Mouse (Mus musculus): ENCODE results near the gene Atp6v0a4. TPM values are rescaled to one million over a fixed set of nuclear protein-coding genes. Genes with fewer than 3 reads are reported as not detected.

The Atp6v0a4 gene
- 1.1 and 1.3 TPM in 2 replicates for polyA plus RNA-seq (2015; fragmentation: Nextera tagmentation; extraction: Ambion mirVana)

DNA sequence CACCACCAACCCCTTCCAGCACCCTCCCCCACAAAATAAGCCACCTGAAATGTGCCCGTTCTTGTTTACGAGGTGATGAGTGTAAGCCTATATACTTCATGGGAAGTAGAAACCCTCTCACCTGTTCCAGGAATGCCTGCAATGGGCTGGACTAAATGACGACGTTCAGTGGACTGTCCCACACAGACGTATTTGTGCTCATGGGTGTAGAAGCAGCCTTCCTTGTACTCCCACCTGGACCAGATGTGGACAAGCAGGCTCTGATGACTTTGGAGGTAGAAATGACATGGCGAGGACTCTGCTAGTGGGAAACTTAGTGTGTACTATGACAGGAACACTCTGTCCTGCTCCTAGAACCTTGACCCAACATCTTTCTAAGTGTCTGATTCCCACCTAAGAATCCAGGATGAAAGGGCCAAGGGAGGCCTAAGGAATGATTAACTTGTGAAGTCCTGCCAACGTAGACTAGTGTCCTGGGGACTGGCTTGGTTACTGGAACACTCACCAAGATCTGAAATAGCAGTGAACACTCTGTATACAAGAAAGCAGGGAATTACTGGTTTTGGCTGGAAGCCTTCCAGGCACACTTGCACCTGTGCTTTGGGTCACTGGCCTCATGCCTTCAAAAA, at the start of gene Atp6v0a4:
Atp6v0a4 (minus strand) TSS at position 380 of the 629 bp plus-strand sequence.
- Histone ChIP-seq H3K27me3 (no peaks in the 10 kb centered on the region), H3K27ac (peak within 1 kb of the TSS; percentile 64)
- peak; percentile 67; the same call in 1 of the 2 replicates for ATAC-seq (ENCODE audit: insufficient number of reproducible peaks, insufficient read depth, low FRiP score, low TSS enrichment, low read depth)

DNA sequence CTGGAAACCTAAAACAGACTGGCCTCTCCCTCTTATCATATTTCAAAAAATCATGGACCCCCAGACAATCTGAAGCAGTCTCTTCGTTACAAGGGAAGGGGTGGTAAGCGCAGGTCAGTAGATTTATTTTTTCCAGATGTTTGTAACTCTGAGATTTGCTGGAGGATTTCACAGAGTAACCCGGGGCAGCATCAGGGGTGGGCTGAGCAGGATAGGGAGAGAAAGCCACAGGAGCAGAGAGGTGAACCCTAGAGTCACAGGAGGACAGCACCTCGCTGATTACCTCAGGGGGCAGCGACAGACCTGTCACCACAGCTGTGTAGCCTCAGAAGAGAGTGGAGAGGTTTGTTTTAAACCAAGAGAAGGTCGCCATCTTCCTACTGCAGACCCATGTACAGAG, 41.0 kb upstream of the Atp6v0a4 start:
- Histone ChIP-seq H3K27ac (peak overlapping the region; percentile 79), H3K27me3 (no peaks in the 10 kb centered on the region), H3K4me2 (no peak overlapping the region), H3K4me1 (peaks cover 30% of the 10 kb centered on the region), H3K9me3 (no peaks in the 10 kb centered on the region), H3K4me3 (no peak overlapping the region), H3K36me3 (peaks cover 52% of the 10 kb centered on the region), H3K9ac (peak overlapping the region; percentile 11; the same call in 1 of the 2 replicates)
- 24% methylated on average over 6 of the region's 6 CpGs for WGBS
- no peak for ATAC-seq (ENCODE audit: insufficient number of reproducible peaks, insufficient read depth, low FRiP score, low TSS enrichment, low read depth)

More for the DNA sequence above, at the start of gene Atp6v0a4:
- peak within 1 kb of the TSS; percentile 20; the same call in 1 of the 2 replicates for H3K4me2 ChIP-seq
- H3K4me1 ChIP-seq, result peaks cover 11% of the 10 kb centered on the region
- 76% methylated on average over 7 of the region's 7 CpGs for WGBS
- H3K36me3 ChIP-seq, result peaks cover 45% of the 10 kb centered on the region
- H3K9ac ChIP-seq, result no peak within 1 kb of the TSS
- no peak within 1 kb of the TSS for H3K4me3 ChIP-seq
- H3K9me3 ChIP-seq, result no peaks in the 10 kb centered on the region

GRCm38 (mm10) chr6:38164705-38165104, 40.3 kb upstream of the Atp6v0a4 start:
- H3K36me3 ChIP-seq, result peaks cover 45% of the 10 kb centered on the region
- H3K27ac ChIP-seq, result no peak overlapping the region

DNA sequence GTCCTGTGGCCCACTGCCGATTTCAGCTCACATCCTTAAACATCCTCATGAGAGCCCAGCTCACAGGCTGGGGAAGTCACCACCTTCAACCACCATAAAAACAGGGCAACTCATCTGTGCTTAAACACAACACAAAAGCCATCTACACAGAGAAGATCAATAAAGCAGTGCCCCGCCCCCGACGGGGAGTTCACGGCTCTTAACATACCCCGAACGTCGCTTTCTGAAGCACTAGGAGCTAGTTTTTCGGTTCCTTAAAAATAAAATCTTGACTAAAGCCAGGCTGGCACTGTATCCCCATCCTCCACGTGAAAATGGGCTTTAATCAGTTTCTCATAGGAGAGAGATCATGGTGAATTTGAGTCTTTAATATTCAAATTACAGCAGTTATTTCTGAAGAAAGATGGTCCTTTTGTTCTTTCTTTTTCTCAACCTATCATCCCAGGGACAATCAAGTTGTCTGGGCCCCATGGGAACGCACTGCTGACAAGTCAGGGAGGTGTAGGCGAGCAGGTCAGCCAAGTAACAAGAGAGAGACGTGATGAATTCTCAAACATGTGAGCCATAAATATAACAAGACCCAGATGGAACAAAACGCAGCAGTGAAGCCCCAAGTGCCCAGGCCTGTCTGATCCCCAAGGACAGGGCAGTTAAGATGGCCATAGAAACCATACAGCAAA, 38.6 kb upstream of the Atp6v0a4 start:
- Histone ChIP-seq H3K4me1 (peaks cover 39% of the 10 kb centered on the region), H3K9me3 (no peaks in the 10 kb centered on the region), H3K36me3 (peaks cover 32% of the 10 kb centered on the region), H3K4me3 (no peak overlapping the region), H3K4me2 (no peak overlapping the region), H3K27ac (no peak overlapping the region), H3K27me3 (no peaks in the 10 kb centered on the region), H3K9ac (no peak overlapping the region)
- WGBS, result 66% methylated on average over 14 of the region's 14 CpGs
- ATAC-seq (ENCODE audit: insufficient number of reproducible peaks, insufficient read depth, low FRiP score, low TSS enrichment, low read depth), result no peak

More at GRCm38 (mm10) chr6:38164705-38165104, 40.3 kb upstream of the Atp6v0a4 start:
- H3K4me2 ChIP-seq, result no peak overlapping the region
- no peak overlapping the region for H3K9ac ChIP-seq
- no peaks in the 10 kb centered on the region for H3K27me3 ChIP-seq
- H3K4me1 ChIP-seq, result peaks cover 31% of the 10 kb centered on the region
- H3K9me3 ChIP-seq, result no peaks in the 10 kb centered on the region
- ATAC-seq (ENCODE audit: insufficient number of reproducible peaks, insufficient read depth, low FRiP score, low TSS enrichment, low read depth), result no peak
- no peak overlapping the region for H3K4me3 ChIP-seq
- 61% methylated on average over 6 of the region's 6 CpGs for WGBS

DNA sequence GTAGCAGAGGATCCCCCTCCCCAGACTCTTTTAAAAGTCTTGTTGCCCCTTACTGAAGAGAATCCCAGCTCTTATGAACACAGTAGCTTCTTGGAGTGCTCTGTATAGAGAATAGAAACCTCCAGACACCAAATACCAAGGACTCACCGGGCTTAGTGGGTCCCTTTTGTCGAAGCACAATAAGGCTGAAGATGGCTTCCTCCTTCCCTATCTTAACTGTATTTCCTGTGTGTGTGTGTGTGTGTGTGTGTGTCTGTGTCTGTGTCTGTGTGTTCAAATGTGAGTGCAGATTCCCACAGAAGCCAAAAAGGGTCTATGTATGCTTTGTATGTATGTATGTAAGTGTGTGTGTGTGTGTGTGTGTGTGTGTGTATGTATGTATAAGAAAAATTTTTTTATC, 36.2 kb upstream of the Atp6v0a4 start:
- H3K27me3 ChIP-seq, result no peaks in the 10 kb centered on the region
- peaks cover 40% of the 10 kb centered on the region for H3K36me3 ChIP-seq
- ATAC-seq (ENCODE audit: insufficient number of reproducible peaks, insufficient read depth, low FRiP score, low TSS enrichment, low read depth), result no peak
- no peak overlapping the region for H3K4me3 ChIP-seq
- peak overlapping the region; percentile 62 for H3K27ac ChIP-seq
- H3K4me2 ChIP-seq, result no peak overlapping the region
- no peak overlapping the region for H3K9ac ChIP-seq
- 66% methylated on average over 2 of the region's 2 CpGs for WGBS
- peaks cover 34% of the 10 kb centered on the region for H3K4me1 ChIP-seq
- no peaks in the 10 kb centered on the region for H3K9me3 ChIP-seq

- no peak overlapping the region for H3K9ac ChIP-seq
- no peak for ATAC-seq (ENCODE audit: insufficient number of reproducible peaks, insufficient read depth, low FRiP score, low TSS enrichment, low read depth)
- H3K4me1 ChIP-seq, result peaks cover 29% of the 10 kb centered on the region
- H3K27ac ChIP-seq, result peak overlapping the region; percentile 62; the same call in 1 of the 2 replicates
- WGBS, result 8% methylated on average over 3 of the region's 3 CpGs
- H3K36me3 ChIP-seq, result peaks cover 42% of the 10 kb centered on the region
- H3K27me3 ChIP-seq, result no peaks in the 10 kb centered on the region
- H3K4me3 ChIP-seq, result no peak overlapping the region
- H3K9me3 ChIP-seq, result no peaks in the 10 kb centered on the region
- H3K4me2 ChIP-seq, result no peak overlapping the region
Measured at GRCm38 (mm10) chr6:38160102-38160501, 35.7 kb upstream of the Atp6v0a4 start.

GRCm38 (mm10) chr6:38159576-38159975, 35.2 kb upstream of the Atp6v0a4 start:
- H3K36me3 ChIP-seq, result peaks cover 43% of the 10 kb centered on the region

GRCm38 (mm10) chr6:38157925-38158324, 33.5 kb upstream of the Atp6v0a4 start:
- H3K9me3 ChIP-seq, result no peaks in the 10 kb centered on the region
- no peaks in the 10 kb centered on the region for H3K27me3 ChIP-seq
- H3K9ac ChIP-seq, result no peak overlapping the region
- H3K4me3 ChIP-seq, result no peak overlapping the region
- H3K27ac ChIP-seq, result no peak overlapping the region
- 73% methylated on average over 16 of the region's 16 CpGs for WGBS
- no peak overlapping the region for H3K4me2 ChIP-seq
- H3K4me1 ChIP-seq, result peaks cover 18% of the 10 kb centered on the region
- no peak for ATAC-seq (ENCODE audit: insufficient number of reproducible peaks, insufficient read depth, low FRiP score, low TSS enrichment, low read depth)
- peaks cover 42% of the 10 kb centered on the region for H3K36me3 ChIP-seq

More at GRCm38 (mm10) chr6:38159576-38159975, 35.2 kb upstream of the Atp6v0a4 start:
- Histone ChIP-seq H3K4me2 (no peak overlapping the region), H3K27ac (no peak overlapping the region), H3K4me3 (no peak overlapping the region), H3K9ac (no peak overlapping the region), H3K4me1 (peaks cover 24% of the 10 kb centered on the region), H3K27me3 (no peaks in the 10 kb centered on the region), H3K9me3 (no peaks in the 10 kb centered on the region)
- 82% methylated on average over 4 of the region's 4 CpGs for WGBS
- ATAC-seq (ENCODE audit: insufficient number of reproducible peaks, insufficient read depth, low FRiP score, low TSS enrichment, low read depth), result no peak

GRCm38 (mm10) chr6:38156204-38156603, 31.8 kb upstream of the Atp6v0a4 start:
- ATAC-seq (ENCODE audit: insufficient number of reproducible peaks, insufficient read depth, low FRiP score, low TSS enrichment, low read depth), result no peak

GRCm38 (mm10) chr6:38152305-38152704, 27.9 kb upstream of the Atp6v0a4 start:
- WGBS, result 86% methylated on average over 11 of the region's 11 CpGs
- H3K36me3 ChIP-seq, result peaks cover 66% of the 10 kb centered on the region
- no peak overlapping the region for H3K9ac ChIP-seq

More at GRCm38 (mm10) chr6:38156204-38156603, 31.8 kb upstream of the Atp6v0a4 start:
- Histone ChIP-seq H3K27ac (no peak overlapping the region), H3K27me3 (no peaks in the 10 kb centered on the region), H3K4me1 (peaks cover 14% of the 10 kb centered on the region; the same call in 1 of the 2 replicates), H3K4me3 (no peak overlapping the region), H3K4me2 (no peak overlapping the region), H3K9ac (no peak overlapping the region), H3K36me3 (peaks cover 48% of the 10 kb centered on the region), H3K9me3 (no peaks in the 10 kb centered on the region)
- WGBS, result 83% methylated on average over 5 of the region's 5 CpGs

DNA sequence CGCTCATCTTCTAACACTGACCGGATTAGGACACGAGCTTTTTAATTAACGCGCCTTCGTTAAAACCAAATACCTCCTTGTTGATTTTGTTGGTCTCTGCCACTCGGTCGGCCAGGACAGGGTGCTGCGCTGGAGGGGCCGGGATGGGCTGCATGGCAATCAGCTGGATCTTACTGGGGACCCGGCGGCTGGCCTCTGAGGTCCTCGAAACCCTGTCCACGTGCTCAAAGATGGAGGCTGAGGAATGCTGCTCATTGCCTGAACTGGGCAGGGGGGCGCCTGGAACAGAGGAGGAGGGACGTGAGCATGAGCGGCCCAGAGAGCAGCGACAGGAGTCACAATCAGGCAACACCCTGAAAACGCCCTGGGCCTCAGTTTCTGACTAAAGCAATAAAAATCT, 25.1 kb upstream of the Atp6v0a4 start:
- Histone ChIP-seq H3K36me3 (peaks cover 61% of the 10 kb centered on the region), H3K9me3 (no peaks in the 10 kb centered on the region), H3K4me1 (peaks cover 19% of the 10 kb centered on the region), H3K27ac (no peak overlapping the region), H3K4me3 (no peak overlapping the region), H3K27me3 (no peaks in the 10 kb centered on the region), H3K4me2 (no peak overlapping the region), H3K9ac (no peak overlapping the region)
- ATAC-seq (ENCODE audit: insufficient number of reproducible peaks, insufficient read depth, low FRiP score, low TSS enrichment, low read depth), result no peak
- 83% methylated on average over 19 of the region's 19 CpGs for WGBS

More at GRCm38 (mm10) chr6:38152305-38152704, 27.9 kb upstream of the Atp6v0a4 start:
- Histone ChIP-seq H3K4me2 (no peak overlapping the region), H3K9me3 (no peaks in the 10 kb centered on the region), H3K4me1 (peaks cover 8% of the 10 kb centered on the region; the same call in 1 of the 2 replicates), H3K27me3 (no peaks in the 10 kb centered on the region), H3K4me3 (no peak overlapping the region), H3K27ac (no peak overlapping the region)
- ATAC-seq (ENCODE audit: insufficient number of reproducible peaks, insufficient read depth, low FRiP score, low TSS enrichment, low read depth), result no peak

DNA sequence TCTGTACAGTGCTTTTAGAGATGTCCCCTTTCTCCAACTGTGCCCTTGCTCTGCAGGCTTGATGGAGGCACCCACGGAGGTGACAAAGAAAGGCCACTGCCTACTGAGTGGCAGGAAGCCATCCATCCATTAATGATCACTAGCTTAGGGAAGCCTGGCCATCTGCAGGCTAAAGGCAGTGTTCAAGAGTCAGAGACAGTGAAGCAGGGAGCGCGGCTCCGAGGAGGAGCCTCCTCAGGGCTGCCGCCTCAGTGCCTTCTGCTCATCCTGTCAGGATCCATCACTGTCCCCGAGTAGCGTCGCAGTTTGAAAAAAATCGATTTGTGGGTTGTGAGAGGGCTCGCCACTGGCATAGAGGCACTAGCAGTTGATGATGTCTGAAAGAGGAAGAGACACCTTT, 24.2 kb upstream of the Atp6v0a4 start:
- no peak overlapping the region for H3K4me3 ChIP-seq
- H3K9me3 ChIP-seq, result no peaks in the 10 kb centered on the region
- H3K4me2 ChIP-seq, result no peak overlapping the region
- H3K4me1 ChIP-seq, result peaks cover 27% of the 10 kb centered on the region
- H3K36me3 ChIP-seq, result peaks cover 56% of the 10 kb centered on the region
- no peak overlapping the region for H3K9ac ChIP-seq
- no peak for ATAC-seq (ENCODE audit: insufficient number of reproducible peaks, insufficient read depth, low FRiP score, low TSS enrichment, low read depth)
- H3K27me3 ChIP-seq, result no peaks in the 10 kb centered on the region
- H3K27ac ChIP-seq, result no peak overlapping the region
- 90% methylated on average over 10 of the region's 10 CpGs for WGBS

All from embryonic facial prominence, embryonic 13.5 days (tissue).